Mouse (Mus musculus): ENCODE measurements around the gene Gm266. TPM values are rescaled to one million over a fixed set of nuclear protein-coding genes. Genes with fewer than 3 reads are reported as not detected.

Gene Gm266
- polyA plus RNA-seq (2015; fragmentation: Nextera tagmentation; extraction: Ambion mirVana) = 0.49 and 0.54 TPM in 2 replicates

DNA sequence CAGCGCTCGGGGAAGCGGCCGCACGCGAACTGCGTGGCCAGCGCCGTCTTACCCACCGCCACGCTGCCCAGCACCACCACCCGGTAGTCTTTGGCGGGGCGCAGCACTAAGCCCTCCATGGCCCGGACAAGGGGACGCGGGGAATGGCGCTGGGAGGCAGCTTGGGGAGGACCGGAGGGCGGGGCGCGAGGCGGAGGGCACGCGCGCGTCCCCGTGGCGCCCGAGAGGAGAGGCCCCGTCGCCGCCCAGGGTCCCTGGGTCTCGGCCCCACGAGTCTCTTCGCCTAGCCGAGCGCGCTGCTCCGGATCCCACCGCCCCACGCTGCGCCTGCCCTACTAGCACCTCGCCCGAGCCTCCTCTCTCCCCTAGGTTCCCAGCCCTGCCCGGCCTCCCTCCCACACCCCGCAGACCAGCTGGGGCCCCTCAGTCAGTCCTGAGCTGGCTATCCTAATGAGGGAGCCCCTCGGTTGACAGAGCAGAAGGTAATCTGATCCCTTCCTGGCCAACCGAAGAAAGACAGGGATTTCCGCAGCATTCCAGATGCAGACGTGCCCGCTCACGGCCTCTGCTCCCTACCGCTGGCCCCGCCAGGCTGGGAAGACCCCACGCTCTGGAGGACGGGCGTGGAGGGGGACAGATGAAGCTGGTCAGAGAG lies at the start of gene Gm266:
TSS of gene Gm266 (minus strand) at position 172 of the 655 bp plus-strand sequence.
- ATAC-seq = no peak
- Histone ChIP-seq H3K4me1 (ENCODE audit: insufficient read depth) (peaks cover 15% of the 10 kb centered on the region; the same call in 1 of the 2 replicates), H3K9me3 (ENCODE audit: low read length) (no peaks in the 10 kb centered on the region), H3K9ac (replicated peaks) (no peak within 1 kb of the TSS), H3K27ac (ENCODE audit: low read depth) (no peak within 1 kb of the TSS), H3K36me3 (replicated peaks; ENCODE audit: insufficient read depth, low read length) (no peaks in the 10 kb centered on the region), H3K27me3 (ENCODE audit: insufficient read depth, low read length) (peaks cover 62% of the 10 kb centered on the region), H3K4me3 (ENCODE audit: low read depth, low read length) (peak within 1 kb of the TSS; percentile 35), H3K4me2 (ENCODE audit: low read depth, low read length) (peak within 1 kb of the TSS; percentile 57)
- no peak for TF ChIP-seq CTCF (IDR thresholded peaks at IDR 0.05; ENCODE audit: low read depth)
- TF ChIP-seq EP300 (IDR thresholded peaks at IDR 0.05; ENCODE audit: low read depth) = no peak
- no peak for DNase-seq
- 1% methylated on average over 47 of the region's 58 CpGs for WGBS (ENCODE audit: insufficient replicate concordance)

DNA sequence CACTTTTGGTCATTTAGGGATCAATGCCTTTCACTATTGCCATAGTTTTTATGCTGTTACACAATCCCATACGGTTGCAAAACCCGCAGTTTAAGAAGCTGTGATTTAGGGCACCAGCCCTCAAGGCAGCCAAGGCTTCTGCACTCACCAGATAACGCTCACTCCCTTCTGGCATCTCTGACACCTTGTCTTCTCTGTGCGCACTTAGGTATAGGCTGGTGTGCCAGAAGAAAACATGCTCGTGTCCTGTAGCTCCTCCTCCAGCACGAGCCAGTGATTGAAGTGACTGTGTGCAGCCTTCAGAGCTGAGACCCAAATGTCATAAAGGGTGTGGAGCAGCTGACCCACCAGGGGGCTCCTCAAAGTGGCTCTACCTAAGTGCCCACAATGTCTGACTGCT lies 49.7 kb upstream of the Gm266 start:
- WGBS (ENCODE audit: insufficient replicate concordance) = 16% methylated on average over 6 of the region's 6 CpGs
- TF ChIP-seq EP300 (IDR thresholded peaks at IDR 0.05; ENCODE audit: low read depth) (peak; percentile 96), CTCF (IDR thresholded peaks at IDR 0.05; ENCODE audit: low read depth) (peak; percentile 31)
- 0 out of 2 replicates have a peak overlapping the region, but pooled peaks have one; percentile 99 for H3K9ac ChIP-seq (replicated peaks)
- H3K4me2 ChIP-seq (ENCODE audit: low read depth, low read length) = peak overlapping the region; percentile 49
- ATAC-seq (peak; percentile 22), DNase-seq (peak; percentile 62)
- H3K4me3 ChIP-seq (ENCODE audit: low read depth, low read length) = no peak overlapping the region
- no peaks in the 10 kb centered on the region for H3K9me3 ChIP-seq (ENCODE audit: low read length)
- peak overlapping the region; percentile 100 for H3K27ac ChIP-seq (ENCODE audit: low read depth)
- peaks cover 14% of the 10 kb centered on the region for H3K36me3 ChIP-seq (replicated peaks; ENCODE audit: insufficient read depth, low read length)
- peaks cover 38% of the 10 kb centered on the region for H3K4me1 ChIP-seq (ENCODE audit: insufficient read depth)
- H3K27me3 ChIP-seq (ENCODE audit: insufficient read depth, low read length) = no peaks in the 10 kb centered on the region

DNA sequence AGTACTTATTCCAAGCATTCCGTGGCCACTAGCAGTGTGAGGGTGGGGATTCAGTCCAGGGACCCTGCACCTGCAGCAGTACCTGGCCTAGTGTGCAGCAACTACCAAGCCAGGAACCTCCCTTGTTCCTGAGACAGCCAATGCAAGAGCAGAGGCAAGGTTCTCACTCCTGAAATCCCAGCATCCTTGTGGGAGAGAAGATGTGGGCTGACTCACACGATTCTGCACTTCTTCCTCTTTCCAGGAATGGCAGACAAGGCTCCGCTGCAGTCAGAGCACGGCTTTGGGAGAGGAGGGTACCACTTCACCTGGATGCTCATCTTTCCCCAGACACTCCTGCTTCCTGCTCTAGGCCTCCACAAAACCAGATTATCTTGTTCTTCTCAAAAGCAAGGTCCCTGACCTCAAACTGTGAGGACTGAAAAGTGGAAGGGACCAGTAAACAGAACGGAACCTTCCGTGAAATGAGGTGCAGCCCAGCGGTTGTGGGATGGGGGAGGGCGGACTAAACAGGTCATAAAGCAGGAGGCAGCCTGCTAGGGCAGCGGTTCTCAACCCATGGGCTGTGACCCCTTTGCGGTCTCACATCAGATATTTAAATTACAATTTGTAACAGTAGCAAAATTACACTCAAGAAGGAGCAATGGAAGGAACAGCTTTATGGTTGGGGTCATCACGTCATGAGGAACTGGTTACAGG lies 47.6 kb upstream of the Gm266 start:
- H3K36me3 ChIP-seq (replicated peaks; ENCODE audit: insufficient read depth, low read length) = no peaks in the 10 kb centered on the region
- H3K9ac ChIP-seq (replicated peaks) = no peak overlapping the region
- H3K27me3 ChIP-seq (ENCODE audit: insufficient read depth, low read length) = no peaks in the 10 kb centered on the region
- WGBS (ENCODE audit: insufficient replicate concordance) = 69% methylated on average over 11 of the region's 11 CpGs
- DNase-seq = no peak
- H3K27ac ChIP-seq (ENCODE audit: low read depth) = no peak overlapping the region
- peaks cover 28% of the 10 kb centered on the region for H3K4me1 ChIP-seq (ENCODE audit: insufficient read depth)
- no peak overlapping the region for H3K4me2 ChIP-seq (ENCODE audit: low read depth, low read length)
- no peaks in the 10 kb centered on the region for H3K9me3 ChIP-seq (ENCODE audit: low read length)
- TF ChIP-seq CTCF (IDR thresholded peaks at IDR 0.05; ENCODE audit: low read depth) (no peak), EP300 (IDR thresholded peaks at IDR 0.05; ENCODE audit: low read depth) (no peak)
- no peak overlapping the region for H3K4me3 ChIP-seq (ENCODE audit: low read depth, low read length)
- no peak for ATAC-seq

DNA sequence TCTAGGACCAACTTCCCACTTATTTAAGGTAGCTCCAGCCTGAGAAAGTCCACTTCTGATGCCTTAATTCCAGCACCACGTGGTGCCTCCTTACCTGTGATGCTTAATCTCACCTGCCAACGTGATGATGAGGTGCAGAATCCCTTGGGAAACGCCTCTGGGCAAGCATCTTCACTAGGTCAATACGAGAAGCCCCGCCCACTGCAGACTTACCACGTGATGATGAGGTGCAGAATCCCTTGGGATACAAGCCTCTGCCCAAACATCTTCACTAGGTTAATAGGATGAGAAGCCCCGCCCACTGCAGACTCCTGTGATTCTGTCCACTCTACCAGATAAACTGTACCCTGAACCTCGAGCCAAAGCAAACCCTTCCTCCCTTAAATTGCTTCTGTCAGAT lies 43.6 kb upstream of the Gm266 start:
- H3K4me2 ChIP-seq (ENCODE audit: low read depth, low read length) = no peak overlapping the region
- H3K9me3 ChIP-seq (ENCODE audit: low read length) = no peaks in the 10 kb centered on the region
- TF ChIP-seq EP300 (IDR thresholded peaks at IDR 0.05; ENCODE audit: low read depth) (no peak), CTCF (IDR thresholded peaks at IDR 0.05; ENCODE audit: low read depth) (no peak)
- H3K27ac ChIP-seq (ENCODE audit: low read depth) = no peak overlapping the region
- WGBS (ENCODE audit: insufficient replicate concordance) = 20% methylated on average over 8 of the region's 8 CpGs
- H3K36me3 ChIP-seq (replicated peaks; ENCODE audit: insufficient read depth, low read length) = no peaks in the 10 kb centered on the region
- ATAC-seq = no peak
- DNase-seq = no peak
- peaks cover under 1% of the 10 kb centered on the region; the same call in 1 of the 2 replicates for H3K4me1 ChIP-seq (ENCODE audit: insufficient read depth)
- H3K27me3 ChIP-seq (ENCODE audit: insufficient read depth, low read length) = no peaks in the 10 kb centered on the region
- no peak overlapping the region for H3K4me3 ChIP-seq (ENCODE audit: low read depth, low read length)
- H3K9ac ChIP-seq (replicated peaks) = no peak overlapping the region

DNA sequence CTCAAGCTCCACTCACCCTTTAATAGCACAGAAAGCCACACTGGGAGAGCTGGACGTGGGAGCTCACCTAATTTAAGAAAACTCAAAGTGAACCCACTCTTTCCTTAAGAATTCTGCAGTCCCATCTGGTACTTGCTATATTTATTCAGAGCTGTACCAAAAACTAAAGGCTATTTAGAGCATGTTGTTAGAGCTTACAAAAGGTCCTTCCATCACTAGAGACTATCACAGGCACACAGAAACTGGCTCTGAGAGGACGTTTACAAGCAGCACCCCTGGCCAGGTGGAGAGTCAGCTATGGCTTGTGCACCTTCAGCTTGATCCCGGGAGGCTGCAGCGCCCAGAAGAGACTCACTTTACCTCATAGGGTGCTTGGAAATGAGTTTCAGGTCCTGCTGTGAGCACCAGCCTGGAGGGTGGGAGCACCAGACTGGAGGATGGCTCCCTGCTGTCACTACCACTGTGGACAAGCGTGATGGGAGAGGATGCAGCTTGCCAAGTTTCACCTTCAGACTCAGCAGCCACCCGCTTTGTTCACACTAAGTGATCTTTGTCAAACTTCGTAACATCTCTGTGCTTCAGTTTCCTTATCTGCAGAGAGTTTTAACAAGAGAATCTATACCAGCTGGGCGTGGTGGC lies 42.1 kb upstream of the Gm266 start:
- Histone ChIP-seq H3K9me3 (ENCODE audit: low read length) (no peaks in the 10 kb centered on the region), H3K27me3 (ENCODE audit: insufficient read depth, low read length) (no peaks in the 10 kb centered on the region), H3K9ac (replicated peaks) (no peak overlapping the region), H3K4me2 (ENCODE audit: low read depth, low read length) (no peak overlapping the region), H3K27ac (ENCODE audit: low read depth) (no peak overlapping the region), H3K4me3 (ENCODE audit: low read depth, low read length) (no peak overlapping the region), H3K4me1 (ENCODE audit: insufficient read depth) (no peaks in the 10 kb centered on the region; the same call in 1 of the 2 replicates), H3K36me3 (replicated peaks; ENCODE audit: insufficient read depth, low read length) (no peaks in the 10 kb centered on the region)
- DNase-seq = no peak
- ATAC-seq = no peak
- 55% methylated on average over 8 of the region's 8 CpGs for WGBS (ENCODE audit: insufficient replicate concordance)
- TF ChIP-seq EP300 (IDR thresholded peaks at IDR 0.05; ENCODE audit: low read depth) = no peak
- no peak for TF ChIP-seq CTCF (IDR thresholded peaks at IDR 0.05; ENCODE audit: low read depth)

DNA sequence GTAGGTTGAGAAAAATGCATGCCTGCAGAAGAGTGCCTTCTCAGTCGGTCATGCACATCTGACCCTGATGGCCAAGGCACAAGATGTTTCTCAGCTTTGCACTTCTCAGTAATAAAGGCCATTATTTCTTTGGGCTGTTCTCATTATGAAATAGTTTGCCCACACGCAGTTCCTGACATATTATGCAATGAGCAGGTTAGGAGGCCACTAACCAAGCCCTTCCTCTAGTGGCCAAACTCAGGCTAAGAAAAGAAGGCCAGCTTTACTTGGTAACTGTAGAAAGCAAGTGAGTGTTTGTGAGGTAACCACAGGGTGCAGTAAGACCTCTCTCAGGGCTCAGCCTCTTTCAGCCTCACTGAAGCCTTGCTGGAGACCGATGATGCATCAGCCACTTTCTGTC lies 39.3 kb upstream of the Gm266 start:
- no peak overlapping the region for H3K4me2 ChIP-seq (ENCODE audit: low read depth, low read length)
- H3K9ac ChIP-seq (replicated peaks) = no peak overlapping the region
- no peak for TF ChIP-seq EP300 (IDR thresholded peaks at IDR 0.05; ENCODE audit: low read depth)
- TF ChIP-seq CTCF (IDR thresholded peaks at IDR 0.05; ENCODE audit: low read depth) = peak; percentile 26; the same call in 1 of the 2 replicates
- no peaks in the 10 kb centered on the region for H3K36me3 ChIP-seq (replicated peaks; ENCODE audit: insufficient read depth, low read length)
- 48% methylated on average over 3 of the region's 3 CpGs for WGBS (ENCODE audit: insufficient replicate concordance)
- no peak for DNase-seq
- H3K27ac ChIP-seq (ENCODE audit: low read depth) = peak overlapping the region; percentile 72
- ATAC-seq = peak; percentile 69
- peaks cover 2% of the 10 kb centered on the region; the same call in 1 of the 2 replicates for H3K4me1 ChIP-seq (ENCODE audit: insufficient read depth)
- no peaks in the 10 kb centered on the region for H3K27me3 ChIP-seq (ENCODE audit: insufficient read depth, low read length)
- H3K9me3 ChIP-seq (ENCODE audit: low read length) = peaks cover 2% of the 10 kb centered on the region; the same call in 1 of the 2 replicates
- H3K4me3 ChIP-seq (ENCODE audit: low read depth, low read length) = no peak overlapping the region

Data from liver, postnatal 0 days (tissue).